Mouse (Mus musculus) left cerebral cortex, adult 18-20 months (tissue): ENCODE measurements around the gene Kcna6. TPM values are rescaled to one million over a fixed set of nuclear protein-coding genes. Genes with fewer than 3 reads are reported as not detected.
A peak's percentile ranks its signal among the peaks of the same experiment; 100 is the strongest.

Experiments
- DNase-seq, 2 experiments: peaks; one replicate each; pipeline ENCODE4 v3.0.0; 2021 to 2022; ENCODE audit warnings: low spot score in 2 of 2, mixed read lengths in 1 of 2
- total RNA-seq, 2 experiments: library from RNA; stranded (reverse); gene quantifications; 2 replicates each; pipeline ENCODE4 v1.2.3; 2021

Kcna6 gene
- total RNA-seq, 2 experiments from 2014 or later: 63.3 to 65.8 TPM

GRCm38 (mm10) chr6:126739326-126740210 lies 906 bp downstream of the Kcna6 start:
- DNase-seq: peak; percentile 65 to 80

- no peak for DNase-seq
These were observed 3.5 kb downstream of the Kcna6 start for GRCm38 (mm10) chr6:126736996-126737395.

GRCm38 (mm10) chr6:126735806-126736205 lies 4.7 kb downstream of the Kcna6 start:
- no peak for DNase-seq

GRCm38 (mm10) chr6:126732645-126733044 lies 7.8 kb downstream of the Kcna6 start:
- no peak for DNase-seq

- DNase-seq: no peak
These were observed 11.7 kb downstream of the Kcna6 start for GRCm38 (mm10) chr6:126728803-126729202.

GRCm38 (mm10) chr6:126718423-126719087 lies 21.9 kb downstream of the Kcna6 start:
- DNase-seq: peak in 1 of 2 experiments; percentile 39

GRCm38 (mm10) chr6:126712531-126712930 lies 27.9 kb downstream of the Kcna6 start:
- DNase-seq: peak in 1 of 2 experiments; percentile 37

GRCm38 (mm10) chr6:126705936-126706335 lies 34.5 kb downstream of the Kcna6 start:
- peak; percentile 63 for DNase-seq

- DNase-seq: no peak
These were observed 36.0 kb downstream of the Kcna6 start for GRCm38 (mm10) chr6:126704430-126704829.

GRCm38 (mm10) chr6:126702116-126702515 lies 38.4 kb downstream of the Kcna6 start:
- peak; percentile 92 to 95 for DNase-seq

GRCm38 (mm10) chr6:126701196-126701595 lies 39.3 kb downstream of the Kcna6 start:
- no peak for DNase-seq

GRCm38 (mm10) chr6:126699995-126700394 lies 40.5 kb downstream of the Kcna6 start:
- no peak for DNase-seq

GRCm38 (mm10) chr6:126687120-126687519 lies 53.4 kb downstream of the Kcna6 start:
- no peak for DNase-seq

- no peak for DNase-seq
These were observed 55.3 kb downstream of the Kcna6 start for GRCm38 (mm10) chr6:126685135-126685534.

GRCm38 (mm10) chr6:126678961-126679360 lies 61.5 kb downstream of the Kcna6 start:
- no peak for DNase-seq

GRCm38 (mm10) chr6:126667001-126667400 lies 73.5 kb downstream of the Kcna6 start:
- DNase-seq: no peak

- peak in 1 of 2 experiments; percentile 13 for DNase-seq
These were observed 74.4 kb downstream of the Kcna6 start for GRCm38 (mm10) chr6:126666091-126666490.

- no peak for DNase-seq
These were observed 75.9 kb downstream of the Kcna6 start for GRCm38 (mm10) chr6:126664569-126664968.
